Mouse (Mus musculus) bone marrow macrophage, adult 2 months (primary cell): ENCODE results near the gene Myd88.

ENCODE experiments used
- CTCF ChIP-seq: IDR thresholded peaks from 2 replicates; pipeline ENCODE4 v1.5.1; 2012; ENCODE audit warnings: low read depth, mild to moderate bottlenecking, low read length, moderate library complexity
- POLR2A ChIP-seq: IDR thresholded peaks from 2 replicates; pipeline ENCODE4 v1.6.1; 2012; ENCODE audit warnings: mild to moderate bottlenecking, low read depth, low read length, borderline replicate concordance

DNA sequence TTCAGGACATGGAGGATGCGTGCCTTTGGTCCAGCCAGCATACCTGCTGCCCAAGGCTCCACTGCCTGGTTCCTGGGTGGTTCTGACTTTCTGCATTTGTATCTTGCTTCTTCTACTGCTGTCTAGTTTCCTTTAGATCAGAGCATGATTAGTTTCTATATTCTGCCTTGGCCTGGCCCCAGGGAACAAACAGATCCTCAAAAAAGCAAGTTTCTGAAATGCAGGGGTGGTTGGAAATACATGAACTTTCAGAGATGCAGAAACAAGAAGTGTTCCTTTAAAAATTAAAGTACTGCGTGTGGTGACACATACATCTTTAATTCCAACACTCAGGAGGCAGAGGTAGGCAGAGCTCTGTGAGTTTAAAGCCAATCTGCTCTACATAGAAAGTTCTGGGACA, 6.4 kb downstream of the Myd88 start:
- TF ChIP-seq POLR2A: no peak
- no peak for TF ChIP-seq CTCF
